Mouse (Mus musculus) CH12.LX (cell line): Measurements from ENCODE around the gene Ush2a. TPM values are rescaled to one million over a fixed set of nuclear protein-coding genes. Genes with fewer than 3 reads are reported as not detected.

ENCODE experiments used
- DNase-seq: peaks from one replicate; pipeline ENCODE4 v3.0.0-alpha.2; 2013; ENCODE audit errors: extremely low read depth
- H3K27ac ChIP-seq: 2 replicates; pipeline ENCODE4 v1.5.1; 2012; ENCODE audit warnings: low read depth, mild to moderate bottlenecking, control low read depth, moderate library complexity; ENCODE audit not compliant: insufficient read depth
- H3K27me3 ChIP-seq: replicated peaks from 2 replicates; pipeline ENCODE3; 2012; ENCODE audit warnings: inconsistent platforms
- H3K36me3 ChIP-seq, 2 experiments: replicated peaks in 1 of 2; 2 replicates each; pipeline versions ENCODE3 to v1.6.1; 2012; ENCODE audit warnings: inconsistent platforms in 1 of 2, low read length in 1 of 2, mild to moderate bottlenecking in 1 of 2, mixed read lengths in 1 of 2, moderate library complexity in 1 of 2; ENCODE audit not compliant: control insufficient read depth in 1 of 2, insufficient read depth in 1 of 2
- H3K4me1 ChIP-seq, 2 experiments: 2 replicates each; pipeline ENCODE4 v1.6.1; 2012; ENCODE audit warnings: inconsistent platforms in 1 of 2, moderate library complexity in 1 of 2; ENCODE audit not compliant: insufficient read depth in 2 of 2, control insufficient read depth in 1 of 2
- H3K4me2 ChIP-seq: 2 replicates; pipeline ENCODE4 v1.6.1; 2012; ENCODE audit warnings: low read depth, mild to moderate bottlenecking, control low read depth; ENCODE audit not compliant: poor library complexity, insufficient read depth, severe bottlenecking
- H3K4me3 ChIP-seq, 3 experiments: fragments of 150-350 bp in 1 of 3; sonication (generic) in 1 of 3; replicated peaks in 1 of 3; 2 replicates each; pipeline versions ENCODE3 to v1.5.1; 2011 to 2012; ENCODE audit warnings: low read depth in 2 of 3, low read length in 2 of 3, mild to moderate bottlenecking in 2 of 3, moderate library complexity in 2 of 3, control low read depth in 1 of 3, improper control_type of control experiment in 1 of 3, inconsistent platforms in 1 of 3, mixed read lengths in 1 of 3; ENCODE audit not compliant: poor library complexity in 1 of 3
- H3K79me2 ChIP-seq: replicated peaks from 2 replicates; pipeline ENCODE4 v1.6.1; 2012; ENCODE audit warnings: mild to moderate bottlenecking, moderate library complexity; ENCODE audit not compliant: control insufficient read depth, poor library complexity, insufficient read depth, severe bottlenecking; ENCODE audit errors: extremely low read depth
- H3K9ac ChIP-seq: 2 replicates; pipeline ENCODE4 v1.6.1; 2012; ENCODE audit warnings: low read depth, mild to moderate bottlenecking, control low read depth, moderate library complexity; ENCODE audit not compliant: insufficient read depth
- H3K9me3 ChIP-seq: replicated peaks from 2 replicates; pipeline ENCODE3; 2012; ENCODE audit warnings: low read length, inconsistent platforms, mixed read lengths
- BHLHE40 ChIP-seq: IDR thresholded peaks from 2 replicates; pipeline ENCODE4 v1.6.1; 2011; ENCODE audit warnings: mild to moderate bottlenecking, low read depth, low read length, improper control_type of control experiment
- CTCF ChIP-seq, 2 experiments: IDR thresholded peaks in 1 of 2; conservative IDR thresholded peaks in 1 of 2; 2 replicates each; pipeline ENCODE4 v1.5.1; 2011 to 2012; ENCODE audit warnings: low read depth in 2 of 2, low read length in 2 of 2, improper control_type of control experiment in 1 of 2, inconsistent platforms in 1 of 2, mild to moderate bottlenecking in 1 of 2, moderate library complexity in 1 of 2
- E2F4 ChIP-seq: IDR thresholded peaks from 2 replicates; pipeline ENCODE4 v1.6.1; 2011; ENCODE audit warnings: low read depth, low read length, improper control_type of control experiment; ENCODE audit not compliant: insufficient replicate concordance
- EP300 ChIP-seq: IDR thresholded peaks from 2 replicates; pipeline ENCODE4 v1.6.1; 2011; ENCODE audit warnings: low read length, improper control_type of control experiment
- ETS1 ChIP-seq: conservative IDR thresholded peaks from 2 replicates; pipeline ENCODE4 v1.6.1; 2012; ENCODE audit warnings: low read depth, mild to moderate bottlenecking, inconsistent platforms, low read length, improper control_type of control experiment, moderate library complexity
- IRF4 ChIP-seq: IDR thresholded peaks from 2 replicates; pipeline ENCODE4 v1.6.1; 2014; ENCODE audit warnings: low read depth, mild to moderate bottlenecking, inconsistent platforms, low read length, improper control_type of control experiment
- KAT2A ChIP-seq: IDR thresholded peaks from 2 replicates; pipeline ENCODE4 v1.6.1; 2012; ENCODE audit warnings: low read length, improper control_type of control experiment, inconsistent platforms; ENCODE audit not compliant: insufficient replicate concordance
- MAFK ChIP-seq: IDR thresholded peaks from 2 replicates; pipeline ENCODE4 v1.6.1; 2011; ENCODE audit warnings: low read length, improper control_type of control experiment; ENCODE audit not compliant: insufficient replicate concordance
- MAX ChIP-seq: IDR thresholded peaks from 2 replicates; pipeline ENCODE4 v1.6.1; 2011; ENCODE audit warnings: low read length, improper control_type of control experiment
- NRF1 ChIP-seq: IDR thresholded peaks from 2 replicates; pipeline ENCODE4 v1.6.1; 2014; ENCODE audit warnings: low read depth, mild to moderate bottlenecking, inconsistent platforms, low read length, improper control_type of control experiment, moderate library complexity
- POLR2AphosphoS2 ChIP-seq: IDR thresholded peaks from 2 replicates; pipeline ENCODE4 v1.6.1; 2011; ENCODE audit warnings: low read depth, low read length, improper control_type of control experiment
- RAD21 ChIP-seq: IDR thresholded peaks from 2 replicates; pipeline ENCODE4 v1.6.1; 2011; ENCODE audit warnings: low read depth, mild to moderate bottlenecking, low read length, improper control_type of control experiment, moderate library complexity
- RCOR1 ChIP-seq: conservative IDR thresholded peaks from 2 replicates; pipeline ENCODE4 v1.6.1; 2012; ENCODE audit warnings: low read depth, mild to moderate bottlenecking, inconsistent platforms, low read length, improper control_type of control experiment
- SMC3 ChIP-seq: IDR thresholded peaks from 2 replicates; pipeline ENCODE4 v1.6.1; 2011; ENCODE audit warnings: low read depth, low read length, improper control_type of control experiment
- TBP ChIP-seq: conservative IDR thresholded peaks from 2 replicates; pipeline ENCODE4 v1.6.1; 2011; ENCODE audit warnings: low read depth, low read length, improper control_type of control experiment
- TCF12 ChIP-seq: IDR thresholded peaks from 2 replicates; pipeline ENCODE4 v1.6.1; 2014; ENCODE audit warnings: low read depth, mild to moderate bottlenecking, inconsistent platforms, low read length, improper control_type of control experiment
- UBTF ChIP-seq: IDR thresholded peaks from 2 replicates; pipeline ENCODE4 v1.6.1; 2012; ENCODE audit warnings: low read depth, mild to moderate bottlenecking, inconsistent platforms, low read length, improper control_type of control experiment, moderate library complexity
- USF1 ChIP-seq: IDR thresholded peaks from 2 replicates; pipeline ENCODE4 v1.6.1; 2014; ENCODE audit warnings: low read depth, mild to moderate bottlenecking, inconsistent platforms, low read length, improper control_type of control experiment
- USF2 ChIP-seq: conservative IDR thresholded peaks from 2 replicates; pipeline ENCODE4 v1.6.1; 2011; ENCODE audit warnings: low read depth, low read length, improper control_type of control experiment
- ZC3H11A ChIP-seq: IDR thresholded peaks from 2 replicates; pipeline ENCODE4 v1.6.1; 2012; ENCODE audit warnings: low read depth, mild to moderate bottlenecking, inconsistent platforms, low read length, improper control_type of control experiment
- ZKSCAN1 ChIP-seq: IDR thresholded peaks from 2 replicates; pipeline ENCODE4 v1.6.1; 2012; ENCODE audit warnings: low read depth, inconsistent platforms, low read length, improper control_type of control experiment, borderline replicate concordance
- ZNF384 ChIP-seq: IDR thresholded peaks from 2 replicates; pipeline ENCODE4 v1.6.1; 2012; ENCODE audit warnings: low read depth, low read length, improper control_type of control experiment, inconsistent platforms
- dilution Hi-C: fragments of 300-500 bp; cut with MboI; formaldehyde crosslinking; loops from 2 replicates; pipeline ENCODE4 v1.14.3; 2020; ENCODE audit warnings: low sequenced_read_pairs; ENCODE audit not compliant: extremely low pct_unique_long_range_greater_than_20kb, extremely low pct_ligation_motif_present
- in situ Hi-C: fragments of 300-500 bp; cut with MboI; formaldehyde crosslinking; loops from 3 replicates; pipeline ENCODE4 v1.14.3; 2019; ENCODE audit warnings: low sequenced_read_pairs, low pct_ligation_motif_present, low pct_unique_long_range_greater_than_20kb, mixed read lengths
- polyA plus RNA-seq: library from polyadenylated mRNA; unstranded; fragments of >175 nt; gene quantifications from 2 replicates; pipeline ENCODE4 v1.2.1, GENCODE M21; 2012; ENCODE audit warnings: low read depth; ENCODE audit not compliant: insufficient read length
- total RNA-seq, 2 experiments: library from RNA; depleted of rRNA; stranded (reverse); fragments of 300-350 nt in 1 of 2; fragments of >200 nt in 1 of 2; gene quantifications; 2 replicates each; pipeline ENCODE4 v1.2.3; 2012 to 2014

Ush2a gene
- total and polyA plus RNA-seq, 3 experiments = not detected

- Histone ChIP-seq H3K36me3 (no peaks in the 10 kb centered on the region), H3K9me3 (peaks cover 36% of the 10 kb centered on the region)
- TF ChIP-seq IRF4 = no peak
- TF ChIP-seq USF1 = no peak
- no peak for TF ChIP-seq UBTF
- TF ChIP-seq NRF1 = no peak
- TF ChIP-seq MAFK = no peak
- TF ChIP-seq MAX = no peak
- TF ChIP-seq BHLHE40 = no peak
- TF ChIP-seq KAT2A = no peak
- no peak for TF ChIP-seq EP300
- no peak for TF ChIP-seq ETS1
- TF ChIP-seq TCF12 = no peak
- TF ChIP-seq E2F4 = no peak
- TF ChIP-seq ZC3H11A = no peak
- TF ChIP-seq, all 38 proteins: peak for 0
- DNase-seq = no peak
- H3K27me3 ChIP-seq = no peaks in the 10 kb centered on the region
- H3K9ac ChIP-seq = no peak overlapping the region
- in situ Hi-C loops = no loop called here
- no peaks in the 10 kb centered on the region for H3K79me2 ChIP-seq
- no peak overlapping the region for H3K4me3 ChIP-seq
- no peak overlapping the region for H3K4me2 ChIP-seq
- H3K27ac ChIP-seq = no peak overlapping the region
- no peaks in the 10 kb centered on the region for H3K4me1 ChIP-seq
- dilution Hi-C loops = no loop called here
Measured at GRCm38 (mm10) chr1:188598052-188598451, 336.2 kb downstream of the Ush2a start.

- no peaks in the 10 kb centered on the region for H3K36me3 ChIP-seq
- H3K79me2 ChIP-seq = no peaks in the 10 kb centered on the region
- H3K27me3 ChIP-seq = no peaks in the 10 kb centered on the region
- in situ Hi-C loops (no loop called here), dilution Hi-C loops (no loop called here)
- no peak overlapping the region for H3K4me2 ChIP-seq
- TF ChIP-seq RCOR1 (no peak), ETS1 (no peak), EP300 (no peak), USF2 (no peak), ZNF384 (no peak), NRF1 (no peak), ZKSCAN1 (no peak), POLR2AphosphoS2 (no peak), E2F4 (no peak), RAD21 (no peak), TBP (no peak), UBTF (no peak), USF1 (no peak), MAFK (no peak), CTCF (conservative IDR thresholded peaks at IDR 0.05 in 1 of 2, IDR thresholded peaks at IDR 0.05 in 1 of 2; ENCODE audit: low read depth in 2 of 2, low read length in 2 of 2) (no peak), KAT2A (no peak), SMC3 (no peak)
- H3K27ac ChIP-seq = no peak overlapping the region
- no peaks in the 10 kb centered on the region for H3K4me1 ChIP-seq
- H3K4me3 ChIP-seq = no peak overlapping the region
- no peak for DNase-seq
- peaks cover 42% of the 10 kb centered on the region for H3K9me3 ChIP-seq
- H3K9ac ChIP-seq = no peak overlapping the region
Measured at GRCm38 (mm10) chr1:188599134-188599533, 337.3 kb downstream of the Ush2a start.
